Mouse (Mus musculus) midbrain, embryonic 16.5 days (tissue): ENCODE results near the gene Zc3h18. TPM values are rescaled to one million over a fixed set of nuclear protein-coding genes. Genes with fewer than 3 reads are reported as not detected.
A peak's percentile ranks its signal among the peaks of the same experiment; 100 is the strongest.

ENCODE experiments used
- ATAC-seq: fragments of 200-750 bp; cut with Nextera tagmentation; 2 replicates; pipeline ENCODE4 v1.8.0; 2017; ENCODE audit warnings: moderate TSS enrichment
- H3K27ac ChIP-seq: fragments of 300-500 bp; sonication (generic); 2 replicates; pipeline ENCODE4 v1.5.1; 2014; ENCODE audit warnings: mild to moderate bottlenecking, low read length, mixed read lengths
- H3K27me3 ChIP-seq: fragments of 300-500 bp; sonication (generic); 2 replicates; pipeline ENCODE4 v1.6.1; 2014; ENCODE audit warnings: low read depth, low read length, mixed read lengths; ENCODE audit not compliant: control insufficient read depth, insufficient read depth
- H3K36me3 ChIP-seq: fragments of 300-500 bp; sonication (generic); 2 replicates; pipeline ENCODE4 v1.6.1; 2014; ENCODE audit warnings: mild to moderate bottlenecking, low read length, moderate library complexity, mixed read lengths; ENCODE audit not compliant: control insufficient read depth, insufficient read depth
- H3K4me1 ChIP-seq: fragments of 300-500 bp; sonication (generic); 2 replicates; pipeline ENCODE4 v1.6.1; 2014; ENCODE audit warnings: mild to moderate bottlenecking, low read length, mixed read lengths; ENCODE audit not compliant: control insufficient read depth, insufficient read depth
- H3K4me2 ChIP-seq: fragments of 300-500 bp; sonication (generic); 2 replicates; pipeline ENCODE4 v1.6.1; 2014; ENCODE audit warnings: mild to moderate bottlenecking, low read length, mixed read lengths
- H3K4me3 ChIP-seq: fragments of 300-500 bp; sonication (generic); 2 replicates; pipeline ENCODE4 v1.5.1; 2014; ENCODE audit warnings: low read depth, mild to moderate bottlenecking, low read length, moderate library complexity, mixed read lengths
- H3K9ac ChIP-seq: fragments of 300-500 bp; sonication (generic); 2 replicates; pipeline ENCODE4 v1.6.1; 2014; ENCODE audit warnings: low read depth, low read length, mixed read lengths
- H3K9me3 ChIP-seq: fragments of 300-500 bp; sonication (generic); replicated peaks from 2 replicates; pipeline ENCODE4 v1.6.1; 2014; ENCODE audit warnings: mild to moderate bottlenecking, low read length, mixed read lengths; ENCODE audit not compliant: control insufficient read depth, poor library complexity, severe bottlenecking
- WGBS: fragments of 180-500 bp; shearing (Covaris S2); extraction: QIAGEN DNeasy Blood & Tissue Kit; methylation state at CpG from one replicate; pipeline ENCODE4 v1.1.7; 2014; 5-methylcytosine and 5-hydroxymethylcytosine counted together
- polyA plus RNA-seq: library from polyadenylated mRNA; unstranded; fragments of >200 nt; fragmentation: Nextera tagmentation; extraction: Ambion mirVana; gene quantifications from 2 replicates; pipeline ENCODE4 v1.2.1, GENCODE M21; 2015

Zc3h18 gene
- polyA plus RNA-seq, 1 experiment from 2014 or later = 30.8 TPM

DNA sequence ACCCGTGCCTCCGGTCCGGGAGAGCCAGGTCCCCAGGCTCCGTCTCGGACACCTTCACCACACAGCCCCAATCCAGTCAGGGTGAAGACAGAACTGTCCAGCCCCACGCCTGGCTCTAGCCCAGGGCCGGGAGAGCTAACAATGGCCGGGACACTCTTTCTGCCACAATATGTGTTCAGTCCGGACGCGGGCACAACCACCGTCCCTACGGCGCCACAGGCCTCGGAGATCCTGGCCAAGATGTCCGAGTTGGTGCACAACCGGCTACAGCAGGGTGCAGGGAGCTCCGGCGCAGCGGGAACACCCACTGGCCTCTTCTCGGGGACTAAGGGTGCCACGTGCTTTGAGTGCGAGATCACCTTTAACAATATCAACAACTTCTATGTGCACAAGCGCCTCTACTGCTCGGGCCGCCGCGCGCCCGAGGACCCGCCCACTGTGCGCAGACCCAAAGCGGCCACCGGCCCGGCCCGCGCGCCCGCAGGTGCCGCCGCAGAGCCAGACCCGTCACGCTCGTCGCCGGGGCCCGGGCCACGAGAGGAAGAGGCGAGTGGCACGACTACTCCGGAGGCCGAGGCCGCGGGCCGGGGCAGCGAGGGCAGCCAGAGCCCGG is 40.7 kb upstream of the Zc3h18 start:
- WGBS = 7% methylated on average over 49 of the region's 57 CpGs
- H3K27me3 ChIP-seq = peaks cover 40% of the 10 kb centered on the region
- H3K9ac ChIP-seq = peak overlapping the region; percentile 70
- peaks cover 6% of the 10 kb centered on the region; the same call in 1 of the 2 replicates for H3K4me1 ChIP-seq
- peak overlapping the region; percentile 65 for H3K4me2 ChIP-seq
- no peaks in the 10 kb centered on the region for H3K36me3 ChIP-seq
- ATAC-seq = peak; percentile 39
- 0 out of 2 replicates have a peak overlapping the region, but pooled peaks have one; percentile 2 for H3K27ac ChIP-seq
- no peaks in the 10 kb centered on the region for H3K9me3 ChIP-seq
- H3K4me3 ChIP-seq = peak overlapping the region; percentile 61

GRCm38 (mm10) chr8:122336251-122336910 is 40.0 kb upstream of the Zc3h18 start:
- Histone ChIP-seq H3K4me1 (peaks cover 6% of the 10 kb centered on the region; the same call in 1 of the 2 replicates), H3K27ac (0 out of 2 replicates have a peak overlapping the region, but pooled peaks have one; percentile 2), H3K36me3 (no peaks in the 10 kb centered on the region), H3K4me3 (peak overlapping the region; percentile 61), H3K4me2 (peak overlapping the region; percentile 65), H3K9me3 (no peaks in the 10 kb centered on the region), H3K27me3 (peaks cover 40% of the 10 kb centered on the region), H3K9ac (peak overlapping the region; percentile 70)
- peak; percentile 62 for ATAC-seq
- 2% methylated on average over 64 of the region's 81 CpGs for WGBS

- H3K36me3 ChIP-seq = no peaks in the 10 kb centered on the region
- H3K4me1 ChIP-seq = peaks cover 14% of the 10 kb centered on the region
- no peak for ATAC-seq
- H3K27ac ChIP-seq = no peak overlapping the region
- H3K4me2 ChIP-seq = no peak overlapping the region
- H3K4me3 ChIP-seq = no peak overlapping the region
- peaks cover 46% of the 10 kb centered on the region for H3K27me3 ChIP-seq
- 47% methylated on average over 6 of the region's 6 CpGs for WGBS
- H3K9me3 ChIP-seq = no peaks in the 10 kb centered on the region
- H3K9ac ChIP-seq = no peak overlapping the region
Measured at GRCm38 (mm10) chr8:122338852-122339251, 37.6 kb upstream of the Zc3h18 start.

DNA sequence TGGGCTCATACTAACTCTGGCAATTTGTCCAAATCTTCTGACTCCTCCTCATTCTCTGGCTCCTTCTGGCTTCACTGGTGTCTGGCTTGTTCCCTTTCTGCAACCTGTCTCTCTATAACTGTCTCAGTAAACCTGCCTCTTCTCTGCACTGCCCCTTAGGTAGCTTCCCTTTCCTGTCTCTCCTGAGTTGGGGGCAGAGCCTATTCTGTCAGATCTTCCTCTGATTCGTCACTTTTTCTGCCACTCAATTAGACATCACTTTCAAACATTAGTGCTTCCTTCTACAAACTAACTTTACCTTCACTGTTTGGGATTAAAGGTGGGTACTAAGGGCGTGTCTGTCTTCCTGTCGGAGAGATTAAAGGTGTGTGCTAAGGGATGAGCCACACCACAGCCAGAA is 35.6 kb upstream of the Zc3h18 start:
- H3K9ac ChIP-seq = no peak overlapping the region
- H3K4me2 ChIP-seq = no peak overlapping the region
- no peak overlapping the region for H3K27ac ChIP-seq
- H3K27me3 ChIP-seq = peaks cover 41% of the 10 kb centered on the region
- peaks cover 15% of the 10 kb centered on the region for H3K4me1 ChIP-seq
- H3K36me3 ChIP-seq = no peaks in the 10 kb centered on the region
- no peak overlapping the region for H3K4me3 ChIP-seq
- WGBS = 86% methylated on average over 3 of the region's 3 CpGs
- no peak for ATAC-seq
- no peaks in the 10 kb centered on the region for H3K9me3 ChIP-seq

DNA sequence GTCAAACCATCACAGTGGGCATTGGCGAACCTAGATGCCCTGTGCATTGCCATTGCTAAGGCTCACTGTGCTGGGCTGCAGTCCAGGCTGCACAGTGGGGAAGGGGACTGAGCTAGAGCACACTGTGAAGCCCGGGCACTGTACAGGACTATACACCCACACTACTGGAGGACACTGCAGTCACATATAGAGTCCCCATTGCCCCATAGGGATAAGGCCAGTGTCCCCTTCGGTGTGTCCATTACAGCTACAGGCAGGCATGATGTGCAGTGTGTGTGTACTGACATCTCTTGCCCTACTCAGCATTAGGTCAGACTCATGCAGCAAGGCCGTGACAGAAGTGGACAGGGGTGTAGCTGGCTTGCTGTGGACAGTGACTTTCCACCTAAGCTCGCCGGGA is 34.6 kb upstream of the Zc3h18 start:
- Histone ChIP-seq H3K4me3 (no peak overlapping the region), H3K27me3 (peaks cover 37% of the 10 kb centered on the region), H3K4me2 (no peak overlapping the region), H3K9me3 (no peaks in the 10 kb centered on the region), H3K27ac (no peak overlapping the region), H3K9ac (no peak overlapping the region), H3K4me1 (peaks cover 13% of the 10 kb centered on the region), H3K36me3 (no peaks in the 10 kb centered on the region)
- WGBS = 86% methylated on average over 6 of the region's 6 CpGs
- ATAC-seq = no peak

- Histone ChIP-seq H3K4me2 (no peak overlapping the region), H3K9me3 (no peaks in the 10 kb centered on the region), H3K9ac (no peak overlapping the region), H3K4me3 (no peak overlapping the region), H3K36me3 (no peaks in the 10 kb centered on the region), H3K27ac (no peak overlapping the region), H3K27me3 (peaks cover 31% of the 10 kb centered on the region), H3K4me1 (peaks cover 12% of the 10 kb centered on the region)
- no peak for ATAC-seq
- 58% methylated on average over 5 of the region's 5 CpGs for WGBS
Measured at GRCm38 (mm10) chr8:122342362-122342761, 34.0 kb upstream of the Zc3h18 start.

DNA sequence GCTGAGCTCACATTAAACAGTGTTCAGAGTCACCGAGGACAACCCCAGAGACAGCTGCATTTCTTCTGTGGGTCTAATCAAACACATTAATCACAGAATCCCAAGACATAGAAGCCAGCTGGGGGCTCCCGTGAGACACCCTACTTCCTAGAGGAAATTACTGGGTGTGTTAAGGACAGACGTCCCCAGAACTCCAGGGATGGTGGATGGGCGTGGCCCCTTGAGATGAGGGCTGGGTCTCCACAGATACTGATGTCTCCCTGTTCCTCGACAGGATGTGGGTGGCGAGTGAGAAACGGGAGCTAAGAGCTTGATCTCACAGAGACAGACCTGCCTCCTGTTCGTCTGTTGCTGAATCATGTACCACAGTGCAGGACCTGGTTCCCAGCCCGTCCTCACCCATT is 33.6 kb upstream of the Zc3h18 start:
- H3K4me2 ChIP-seq = peak overlapping the region; percentile 49
- H3K27ac ChIP-seq = no peak overlapping the region
- no peaks in the 10 kb centered on the region for H3K9me3 ChIP-seq
- ATAC-seq = 0 out of 2 replicates have a peak, but pooled peaks have one; percentile 4
- no peak overlapping the region for H3K9ac ChIP-seq
- peaks cover 12% of the 10 kb centered on the region for H3K4me1 ChIP-seq
- H3K36me3 ChIP-seq = no peaks in the 10 kb centered on the region
- peaks cover 26% of the 10 kb centered on the region for H3K27me3 ChIP-seq
- no peak overlapping the region for H3K4me3 ChIP-seq
- 6% methylated on average over 9 of the region's 9 CpGs for WGBS

GRCm38 (mm10) chr8:122343341-122343740 is 33.1 kb upstream of the Zc3h18 start:
- Histone ChIP-seq H3K36me3 (no peaks in the 10 kb centered on the region), H3K27me3 (peaks cover 21% of the 10 kb centered on the region), H3K4me2 (peak overlapping the region; percentile 49), H3K4me1 (peaks cover 12% of the 10 kb centered on the region), H3K9ac (0 out of 2 replicates have a peak overlapping the region, but pooled peaks have one; percentile 31), H3K4me3 (peak overlapping the region; percentile 9), H3K9me3 (no peaks in the 10 kb centered on the region), H3K27ac (no peak overlapping the region)
- 5% methylated on average over 11 of the region's 11 CpGs for WGBS
- ATAC-seq = 0 out of 2 replicates have a peak, but pooled peaks have one; percentile 5

DNA sequence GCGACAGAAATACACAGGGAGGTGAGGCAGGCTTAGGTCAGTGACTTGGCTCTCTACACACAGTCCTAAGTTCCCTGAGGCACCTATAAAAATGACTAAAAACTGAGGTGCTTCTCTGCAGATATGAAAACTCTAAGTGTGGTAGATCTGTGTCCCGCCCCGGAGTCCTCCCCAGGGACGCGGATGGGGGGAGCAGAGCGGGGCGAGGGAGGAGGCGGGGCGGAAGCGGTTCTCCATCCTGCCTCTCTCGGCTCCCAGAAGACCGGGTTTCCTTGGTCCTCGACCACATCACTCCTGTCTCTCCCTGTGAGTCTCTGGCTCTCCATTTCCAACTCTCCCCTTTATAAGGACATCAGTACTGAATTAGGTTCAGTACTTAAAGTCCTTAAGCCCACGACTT is 32.7 kb upstream of the Zc3h18 start:
- 0 out of 2 replicates have a peak overlapping the region, but pooled peaks have one; percentile 31 for H3K9ac ChIP-seq
- H3K9me3 ChIP-seq = no peaks in the 10 kb centered on the region
- peaks cover 12% of the 10 kb centered on the region for H3K4me1 ChIP-seq
- no peaks in the 10 kb centered on the region for H3K36me3 ChIP-seq
- peak overlapping the region; percentile 49 for H3K4me2 ChIP-seq
- ATAC-seq = no peak
- H3K27me3 ChIP-seq = peaks cover 18% of the 10 kb centered on the region
- peak overlapping the region; percentile 9 for H3K4me3 ChIP-seq
- WGBS = 0% methylated on average over 14 of the region's 14 CpGs
- H3K27ac ChIP-seq = no peak overlapping the region
